Comparison of ENCODE assay signal across 18 mouse cellular contexts in the genomic region with DNA sequence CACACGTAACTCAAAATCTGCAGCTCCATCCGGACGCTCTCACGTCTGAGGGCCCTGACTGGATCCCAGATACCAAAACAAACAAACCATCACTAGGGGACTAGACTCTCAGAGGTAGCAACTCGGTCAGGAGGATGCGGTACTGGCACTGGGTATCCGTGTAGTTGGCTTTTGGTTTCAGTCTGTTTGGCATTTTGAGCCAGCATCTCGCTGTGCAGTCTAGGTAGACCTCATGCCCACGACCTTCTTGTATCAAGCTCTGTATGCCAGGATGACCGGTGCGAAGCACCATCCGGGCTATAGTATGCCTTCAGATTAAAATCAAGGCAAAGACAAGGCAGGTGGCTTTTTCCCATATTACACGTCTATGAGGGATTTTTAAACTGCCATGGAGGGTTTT.
"Had no signal": no experiment of that assay in that cellular context is flagged by ENCODE, and none has a peak within 500 bp of the region (broad histone marks: within the 10 kb centered on the region; RNA-seq: fewer than 3 reads in every experiment).

No protein-coding gene starts in this region.

- H3K27ac ChIP-seq: left cerebral cortex, adult 2 months; limb, embryonic 12.5 days; limb, embryonic 15.5 days; liver, embryonic 14.5 days; macrophage; midbrain, embryonic 12.5 days; midbrain, embryonic 15.5 days; neural tube, embryonic 12.5 days; neural tube, embryonic 15.5 days had no signal

- H3K9me3 ChIP-seq: limb, embryonic 15.5 days; midbrain, embryonic 15.5 days; neural tube, embryonic 15.5 days had no signal

- H3K4me1 ChIP-seq: limb, embryonic 12.5 days; limb, embryonic 15.5 days; midbrain, embryonic 12.5 days; midbrain, embryonic 15.5 days; neural tube, embryonic 12.5 days; neural tube, embryonic 15.5 days had no signal

- DNase-seq: kidney, postnatal 14 days; kidney, postnatal 4 days; layer of hippocampus, postnatal 36 days; liver, postnatal 0 days; lung, embryonic 14.5 days; thymus, adult 18-20 months; thymus, postnatal 4 days had no signal

- ATAC-seq: liver, postnatal 0 days; lung, postnatal 0 days; midbrain, embryonic 15.5 days had no signal

- H3K4me2 ChIP-seq: limb, embryonic 12.5 days; limb, embryonic 15.5 days; liver, embryonic 11.5 days; lung, embryonic 14.5 days; midbrain, embryonic 12.5 days; midbrain, embryonic 15.5 days; neural tube, embryonic 12.5 days; neural tube, embryonic 15.5 days had no signal

- H3K9ac ChIP-seq: limb, embryonic 12.5 days; limb, embryonic 15.5 days; liver, embryonic 14.5 days; liver, postnatal 0 days; lung, embryonic 14.5 days; midbrain, embryonic 12.5 days; midbrain, embryonic 15.5 days; neural tube, embryonic 12.5 days; neural tube, embryonic 15.5 days had no signal

- H3K4me3 ChIP-seq: left cerebral cortex, adult 2 months; limb, embryonic 12.5 days; limb, embryonic 15.5 days; midbrain, embryonic 12.5 days; midbrain, embryonic 15.5 days; neural tube, embryonic 12.5 days; neural tube, embryonic 15.5 days had no signal

- H3K27me3 ChIP-seq: limb, embryonic 12.5 days; limb, embryonic 15.5 days; midbrain, embryonic 12.5 days; midbrain, embryonic 15.5 days; neural tube, embryonic 12.5 days; neural tube, embryonic 15.5 days had no signal
